8 mouse cellular contexts compared by ENCODE assay signal in genomic region chr12:40832157-40832556, GRCm38 (mm10).
A peak's percentile ranks its signal among the peaks of the same experiment; 100 is the strongest.
DNase-seq lines count a peak whose midpoint lies in the region; ATAC-seq and TF ChIP-seq lines count a peak whose summit lies in the region.

No protein-coding gene starts in this region.

- peak; percentile 83 for DNase-seq in forebrain, postnatal 0 days
- DNase-seq in forebrain, embryonic 11.5 days (ENCODE audit: low spot score), result no peak
- DNase-seq in right cerebral cortex, adult 2 months (ENCODE audit: low spot score in 2 of 2), result peak; percentile 63 to 64
- no peak for DNase-seq in right cerebral cortex, postnatal 36 days (ENCODE audit: low spot score in 2 of 2)
- peak; percentile 61 to 70 for DNase-seq in layer of hippocampus, postnatal 10 days (ENCODE audit: low spot score in 2 of 2)
- DNase-seq in stomach, postnatal 0 days (ENCODE audit: low spot score), result no peak
- no peak for DNase-seq in MN1 (ENCODE audit: low spot score)

- no peak overlapping the region for H3K9ac ChIP-seq in forebrain, postnatal 0 days
- H3K9ac ChIP-seq in forebrain, embryonic 11.5 days (ENCODE audit: low read length), result no peak overlapping the region
- H3K9ac ChIP-seq in stomach, postnatal 0 days (ENCODE audit: low read length), result no peak overlapping the region

- no peak overlapping the region for H3K4me2 ChIP-seq in forebrain, postnatal 0 days (ENCODE audit: low read depth)
- no peak overlapping the region for H3K4me2 ChIP-seq in forebrain, embryonic 11.5 days (ENCODE audit: low read depth, low read length, severe bottlenecking)
- no peak overlapping the region for H3K4me2 ChIP-seq in stomach, postnatal 0 days (replicated peaks; ENCODE audit: low read depth)

- no peak for TF ChIP-seq EP300 in stomach, postnatal 0 days (optimal IDR thresholded peaks at IDR 0.05)

- H3K36me3 ChIP-seq in forebrain, postnatal 0 days (ENCODE audit: insufficient read depth), result peaks cover 43% of the 10 kb centered on the region
- no peaks in the 10 kb centered on the region for H3K36me3 ChIP-seq in forebrain, embryonic 11.5 days (ENCODE audit: control insufficient read depth, insufficient read depth, low read length)
- no peaks in the 10 kb centered on the region for H3K36me3 ChIP-seq in stomach, postnatal 0 days (ENCODE audit: control insufficient read depth, insufficient read depth, low read length)

- H3K27me3 ChIP-seq in forebrain, postnatal 0 days (ENCODE audit: insufficient read depth, low read length), result no peaks in the 10 kb centered on the region
- H3K27me3 ChIP-seq in forebrain, embryonic 11.5 days (ENCODE audit: control insufficient read depth, insufficient read depth, low read length), result peaks cover 14% of the 10 kb centered on the region
- no peaks in the 10 kb centered on the region for H3K27me3 ChIP-seq in stomach, postnatal 0 days (ENCODE audit: control insufficient read depth, insufficient read depth, low read length)

- no peak for TF ChIP-seq POLR2A in cortical plate, adult 2 months (IDR thresholded peaks at IDR 0.05; ENCODE audit: extremely low read depth, insufficient read depth, low read length)

- no peaks in the 10 kb centered on the region for H3K4me1 ChIP-seq in forebrain, postnatal 0 days (ENCODE audit: insufficient read depth)
- H3K4me1 ChIP-seq in forebrain, embryonic 11.5 days (replicated peaks; ENCODE audit: control insufficient read depth, insufficient read depth, low read length), result no peaks in the 10 kb centered on the region
- H3K4me1 ChIP-seq in cortical plate, adult 2 months (ENCODE audit: control insufficient read depth, insufficient read depth, low read length), result peaks cover 3% of the 10 kb centered on the region
- no peaks in the 10 kb centered on the region for H3K4me1 ChIP-seq in stomach, postnatal 0 days (replicated peaks; ENCODE audit: control insufficient read depth, insufficient read depth)

- ATAC-seq in forebrain, postnatal 0 days, result peak; percentile 77
- no peak for ATAC-seq in forebrain, embryonic 11.5 days (replicated peaks; ENCODE audit: low FRiP score)
- no peak for ATAC-seq in stomach, postnatal 0 days (ENCODE audit: low FRiP score, low TSS enrichment)

- TF ChIP-seq CTCF in forebrain, postnatal 0 days (IDR thresholded peaks at IDR 0.05; ENCODE audit: low read depth), result peak; percentile 86
- peak; percentile 58 for TF ChIP-seq CTCF in cortical plate, adult 2 months (IDR thresholded peaks at IDR 0.05; ENCODE audit: extremely low read depth, insufficient read depth, low read length)
- TF ChIP-seq CTCF in stomach, postnatal 0 days (IDR thresholded peaks at IDR 0.05; ENCODE audit: low read depth), result peak; percentile 81

- 60% methylated on average over 8 of the region's 8 CpGs for WGBS in forebrain, postnatal 0 days
- 69% methylated on average over 8 of the region's 8 CpGs for WGBS in forebrain, embryonic 11.5 days
- WGBS in stomach, postnatal 0 days, result 79% methylated on average over 8 of the region's 8 CpGs

- no peaks in the 10 kb centered on the region for H3K9me3 ChIP-seq in forebrain, postnatal 0 days (ENCODE audit: low read length)
- H3K9me3 ChIP-seq in forebrain, embryonic 11.5 days (ENCODE audit: control insufficient read depth, low read length), result no peaks in the 10 kb centered on the region; the same call in 1 of the 2 replicates
- H3K9me3 ChIP-seq in stomach, postnatal 0 days (ENCODE audit: control insufficient read depth, low read length), result no peaks in the 10 kb centered on the region

- H3K4me3 ChIP-seq in forebrain, postnatal 0 days (ENCODE audit: low read depth, low read length), result no peak overlapping the region
- H3K4me3 ChIP-seq in forebrain, embryonic 11.5 days (ENCODE audit: low read depth, low read length), result no peak overlapping the region
- no peak overlapping the region for H3K4me3 ChIP-seq in cortical plate, adult 2 months (ENCODE audit: insufficient read depth, low read length)
- no peak overlapping the region for H3K4me3 ChIP-seq in stomach, postnatal 0 days (ENCODE audit: low read depth, low read length)

- H3K27ac ChIP-seq in forebrain, postnatal 0 days (ENCODE audit: low read depth, low read length), result no peak overlapping the region
- H3K27ac ChIP-seq in forebrain, embryonic 11.5 days (ENCODE audit: low read depth, low read length), result no peak overlapping the region
- no peak overlapping the region for H3K27ac ChIP-seq in cortical plate, adult 2 months (ENCODE audit: insufficient read depth, low read length)
- no peak overlapping the region for H3K27ac ChIP-seq in stomach, postnatal 0 days (replicated peaks)

Comparison
In these comparisons a context has a peak if more than half of its experiments do, and no peak if none do; other contexts are left out.
1. DNase-seq: peak in forebrain, postnatal 0 days (single experiment), right cerebral cortex, adult 2 months (2 of 2) and layer of hippocampus, postnatal 10 days (2 of 2); none in forebrain, embryonic 11.5 days (single experiment), right cerebral cortex, postnatal 36 days (0 of 2), stomach, postnatal 0 days (single experiment) and MN1 (single experiment).
2. Peak in every context shown above with its lines, with median percentiles within 50 percentile points of each other: CTCF ChIP-seq.